Mouse (Mus musculus): ENCODE data around the gene March7.

DNA sequence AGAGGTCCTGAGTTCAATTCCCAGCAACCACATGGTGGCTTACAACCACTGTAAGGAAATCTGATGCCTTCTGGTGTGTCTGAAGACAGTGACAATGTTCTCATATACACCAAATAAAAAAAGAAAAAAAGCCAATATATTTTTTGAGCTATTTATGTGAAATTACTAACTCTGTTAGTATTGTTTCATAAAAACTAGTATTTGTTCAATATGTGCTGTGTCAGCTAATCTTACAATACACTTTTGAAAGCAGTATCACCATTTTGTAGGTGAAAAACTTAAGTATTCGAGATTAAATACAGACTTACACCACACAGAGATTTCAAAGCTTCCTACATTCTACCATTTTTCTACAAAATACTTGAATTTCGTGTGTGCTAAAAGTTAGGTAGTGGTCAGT, 5.0 kb downstream of the March7 start:
- TF ChIP-seq CTCF (IDR thresholded peaks at IDR 0.05; ENCODE audit: low read depth) (no peak), EP300 (IDR thresholded peaks at IDR 0.05; ENCODE audit: low read depth) (no peak)
